Mouse (Mus musculus) G1E (cell line): Measurements from ENCODE around the gene BC107364.

Experiments
- CTCF ChIP-seq: IDR thresholded peaks from 2 replicates; pipeline ENCODE4 v1.5.1; 2012; ENCODE audit warnings: low read depth, low read length, inconsistent platforms, mixed read lengths
- GATA1 ChIP-seq: IDR thresholded peaks from 2 replicates; pipeline ENCODE4 v1.6.1; 2012; ENCODE audit warnings: borderline replicate concordance, low read length, inconsistent platforms, mixed read lengths
- GATA2 ChIP-seq: IDR thresholded peaks from 2 replicates; pipeline ENCODE4 v1.6.1; 2012; ENCODE audit warnings: low read depth, low read length, inconsistent platforms, borderline replicate concordance
- POLR2AphosphoS5 ChIP-seq: IDR thresholded peaks from 2 replicates; pipeline ENCODE4 v1.6.1; 2012; ENCODE audit warnings: low read depth, low read length, inconsistent platforms; ENCODE audit not compliant: insufficient replicate concordance
- TAL1 ChIP-seq: conservative IDR thresholded peaks from 2 replicates; pipeline ENCODE4 v1.6.1; 2012; ENCODE audit warnings: low read depth, low read length, inconsistent platforms, mixed read lengths

- no peak for TF ChIP-seq CTCF
- no peak for TF ChIP-seq GATA1
- no peak for TF ChIP-seq TAL1
- no peak for TF ChIP-seq POLR2AphosphoS5
- TF ChIP-seq GATA2: no peak
Measured at GRCm38 (mm10) chr3:96479249-96479648, 27.1 kb upstream of the BC107364 start.
